Mouse (Mus musculus) forebrain, embryonic 14.5 days (tissue): ENCODE data around the gene Tbxa2r. TPM values are rescaled to one million over a fixed set of nuclear protein-coding genes. Genes with fewer than 3 reads are reported as not detected.
A peak's percentile ranks its signal among the peaks of the same experiment; 100 is the strongest.

Experiments
- ATAC-seq: fragments of 200-750 bp; cut with Nextera tagmentation; 2 replicates; pipeline ENCODE4 v1.8.0; 2017; ENCODE audit warnings: mild to moderate bottlenecking, moderate library complexity
- DNase-seq: peaks from one replicate; pipeline ENCODE4 v3.0.0-alpha.2; 2015; ENCODE audit warnings: low spot score
- H3K27ac ChIP-seq: fragments of 300-500 bp; sonication (generic); 2 replicates; pipeline ENCODE4 v1.5.1; 2014; ENCODE audit warnings: low read depth, mild to moderate bottlenecking, control low read depth, low read length, moderate library complexity
- H3K27me3 ChIP-seq: fragments of 300-500 bp; sonication (generic); replicated peaks from 2 replicates; pipeline ENCODE4 v1.6.1; 2014; ENCODE audit warnings: low read length, control low read depth, mixed read lengths; ENCODE audit not compliant: control insufficient read depth, insufficient read depth
- H3K36me3 ChIP-seq: fragments of 300-500 bp; sonication (generic); 2 replicates; pipeline ENCODE4 v1.6.1; 2014; ENCODE audit warnings: low read length, control low read depth; ENCODE audit not compliant: control insufficient read depth, insufficient read depth
- H3K4me1 ChIP-seq: fragments of 300-500 bp; sonication (generic); 2 replicates; pipeline ENCODE4 v1.6.1; 2014; ENCODE audit warnings: antibody characterized with exemption, low read length, control low read depth; ENCODE audit not compliant: control insufficient read depth, insufficient read depth
- H3K4me2 ChIP-seq: fragments of 300-500 bp; sonication (generic); 2 replicates; pipeline ENCODE4 v1.6.1; 2014; ENCODE audit warnings: mild to moderate bottlenecking, control low read depth, low read length
- H3K4me3 ChIP-seq: fragments of 300-500 bp; sonication (generic); 2 replicates; pipeline ENCODE4 v1.5.1; 2014; ENCODE audit warnings: low read depth, low read length, control low read depth
- H3K9ac ChIP-seq: fragments of 300-500 bp; sonication (generic); 2 replicates; pipeline ENCODE4 v1.6.1; 2014; ENCODE audit warnings: mild to moderate bottlenecking, low read length, control low read depth, moderate library complexity
- H3K9me3 ChIP-seq: fragments of 300-500 bp; sonication (generic); replicated peaks from 2 replicates; pipeline ENCODE4 v1.6.1; 2016; ENCODE audit warnings: low read length, control low read depth, mixed read lengths; ENCODE audit not compliant: control insufficient read depth
- WGBS: fragments of 180-500 bp; shearing (Covaris S2); extraction: QIAGEN DNeasy Blood & Tissue Kit; methylation state at CpG from one replicate; pipeline ENCODE4 v1.1.7; 2014; 5-methylcytosine and 5-hydroxymethylcytosine counted together
- polyA plus RNA-seq: library from polyadenylated mRNA; unstranded; fragments of >200 nt; fragmentation: Nextera tagmentation; extraction: Ambion mirVana; gene quantifications from 2 replicates; pipeline ENCODE4 v1.2.1, GENCODE M21; 2014

Tbxa2r gene
- polyA plus RNA-seq, 1 experiment from 2014 or later, result 2.9 TPM

DNA sequence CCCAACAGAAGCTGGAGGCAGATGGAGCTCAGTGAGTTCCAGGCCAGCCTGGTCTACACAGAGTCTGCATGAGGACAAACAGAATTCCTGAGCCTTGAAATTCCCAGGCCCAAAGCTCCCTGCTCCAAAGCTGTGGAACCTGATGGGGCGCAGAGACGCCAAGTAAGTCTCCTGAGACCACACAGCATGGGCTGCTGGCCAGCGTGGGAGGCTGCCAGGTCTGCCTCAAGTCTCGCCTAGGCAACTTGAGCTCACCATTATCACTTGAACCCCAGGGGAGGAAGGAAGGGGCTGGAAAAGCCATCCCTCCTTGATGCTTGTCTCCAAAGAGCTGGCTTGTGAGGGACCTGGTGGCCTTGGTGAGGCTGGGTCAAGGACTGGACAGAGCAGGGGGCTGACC lies 1.5 kb downstream of the Tbxa2r start:
- Histone ChIP-seq H3K9ac (no peak overlapping the region), H3K4me2 (no peak overlapping the region)
- no peak for ATAC-seq

DNA sequence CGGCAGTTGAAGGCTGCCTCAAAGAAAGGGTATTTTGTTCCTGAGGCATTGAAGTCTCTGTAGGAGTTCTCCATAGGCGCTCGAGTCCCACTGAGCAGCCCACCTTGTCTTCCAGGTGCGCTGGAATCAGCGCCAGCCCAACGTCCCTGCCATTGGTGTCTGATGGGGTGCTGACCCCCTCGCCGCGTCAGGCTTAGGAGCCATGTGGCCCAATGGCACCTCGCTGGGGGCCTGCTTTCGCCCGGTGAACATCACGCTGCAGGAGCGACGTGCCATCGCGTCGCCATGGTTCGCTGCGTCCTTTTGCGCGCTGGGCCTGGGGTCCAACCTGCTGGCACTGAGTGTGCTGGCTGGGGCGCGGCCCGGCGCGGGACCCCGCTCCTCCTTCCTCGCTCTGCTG lies 3.7 kb downstream of the Tbxa2r start:
- WGBS, result 19% methylated on average over 29 of the region's 29 CpGs

More for the DNA sequence above, 1.5 kb downstream of the Tbxa2r start:
- Histone ChIP-seq H3K27ac (no peak overlapping the region), H3K27me3 (peaks cover 10% of the 10 kb centered on the region; the same call in 1 of the 2 replicates), H3K9me3 (no peaks in the 10 kb centered on the region), H3K4me3 (no peak overlapping the region), H3K36me3 (peaks cover 28% of the 10 kb centered on the region), H3K4me1 (no peaks in the 10 kb centered on the region)
- no peak for DNase-seq
- WGBS, result 62% methylated on average over 4 of the region's 4 CpGs

DNA sequence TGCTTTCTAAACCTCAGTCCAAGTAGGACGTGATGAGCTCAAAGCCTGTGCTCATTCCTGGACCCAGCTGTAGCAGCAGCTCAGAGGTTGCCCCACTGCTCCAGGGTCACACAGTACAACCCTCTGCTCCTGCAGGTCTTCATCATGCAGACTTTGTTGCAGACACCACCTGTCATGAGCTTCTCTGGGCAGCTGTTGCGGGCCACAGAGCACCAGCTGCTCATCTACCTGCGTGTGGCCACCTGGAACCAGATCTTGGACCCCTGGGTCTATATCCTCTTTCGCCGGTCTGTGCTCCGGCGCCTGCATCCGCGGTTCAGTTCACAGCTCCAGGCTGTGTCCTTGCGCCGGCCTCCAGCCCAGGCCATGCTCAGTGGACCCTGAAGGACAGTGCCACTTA lies 5.8 kb downstream of the Tbxa2r start:
- ATAC-seq, result no peak

More for the DNA sequence above, 3.7 kb downstream of the Tbxa2r start:
- Histone ChIP-seq H3K36me3 (peaks cover 5% of the 10 kb centered on the region; the same call in 1 of the 2 replicates), H3K27me3 (peaks cover 10% of the 10 kb centered on the region; the same call in 1 of the 2 replicates), H3K27ac (no peak overlapping the region), H3K9me3 (no peaks in the 10 kb centered on the region), H3K4me3 (no peak overlapping the region), H3K9ac (no peak overlapping the region), H3K4me2 (no peak overlapping the region), H3K4me1 (no peaks in the 10 kb centered on the region)
- ATAC-seq (no peak), DNase-seq (no peak)

DNA sequence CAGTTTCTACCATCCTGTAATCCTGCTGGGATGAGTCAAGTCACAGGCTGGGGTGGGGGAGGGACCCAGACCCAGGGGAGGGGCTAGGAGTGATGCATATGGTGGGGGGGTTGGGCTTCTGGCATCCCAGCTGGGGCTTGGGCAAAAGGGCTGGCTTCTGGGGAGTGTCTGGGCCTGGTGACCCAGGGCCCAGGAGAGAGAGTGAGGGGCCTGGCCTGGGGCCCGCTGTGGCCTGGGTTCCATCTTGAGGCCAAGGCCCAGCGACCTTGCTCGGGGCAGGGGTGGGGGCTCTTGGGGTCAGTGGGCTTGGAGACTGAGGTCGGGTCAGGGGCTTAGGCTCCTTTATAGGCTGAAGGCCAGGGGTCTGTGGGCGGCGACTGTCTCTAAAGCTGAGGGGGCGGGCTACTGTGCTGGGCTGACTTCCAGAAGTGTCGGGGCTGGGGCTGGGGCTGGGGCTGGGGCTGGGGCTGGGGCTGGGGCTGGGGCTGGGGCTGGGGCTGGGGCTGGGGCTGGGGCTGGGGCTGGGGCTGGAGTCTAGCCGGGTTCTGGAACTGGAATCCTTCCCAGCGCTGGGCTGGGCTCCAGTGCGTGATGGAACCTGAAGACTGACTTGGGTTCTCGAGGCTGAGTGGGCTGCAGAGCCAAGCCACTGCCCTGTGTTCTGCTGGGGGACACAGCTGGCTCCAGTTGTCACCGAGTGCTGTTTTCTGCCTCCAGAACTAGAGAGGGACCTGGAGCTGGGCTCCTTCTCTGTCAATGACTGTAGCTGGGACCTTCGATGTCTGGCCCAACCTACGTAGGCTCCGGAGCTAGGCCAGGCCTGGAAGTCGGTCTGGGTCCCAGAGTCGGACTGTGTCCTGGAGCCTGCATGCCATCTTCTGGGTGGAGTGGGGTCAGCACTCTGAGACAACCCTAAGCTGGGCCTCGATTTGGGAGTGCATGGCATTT lies 7.1 kb downstream of the Tbxa2r start:
- peaks cover 10% of the 10 kb centered on the region; the same call in 1 of the 2 replicates for H3K27me3 ChIP-seq
- H3K4me1 ChIP-seq, result no peaks in the 10 kb centered on the region
- no peak for ATAC-seq
- DNase-seq, result no peak
- H3K4me3 ChIP-seq, result no peak overlapping the region
- no peak overlapping the region for H3K27ac ChIP-seq
- H3K9me3 ChIP-seq, result no peaks in the 10 kb centered on the region
- H3K36me3 ChIP-seq, result no peaks in the 10 kb centered on the region
- 0 out of 2 replicates have a peak overlapping the region, but pooled peaks have one; percentile 8 for H3K9ac ChIP-seq
- H3K4me2 ChIP-seq, result no peak overlapping the region
- WGBS, result 38% methylated on average over 16 of the region's 19 CpGs

More for the DNA sequence above, 5.8 kb downstream of the Tbxa2r start:
- no peak overlapping the region for H3K4me2 ChIP-seq
- DNase-seq, result no peak
- no peak overlapping the region for H3K27ac ChIP-seq
- no peak overlapping the region for H3K9ac ChIP-seq
- H3K4me1 ChIP-seq, result no peaks in the 10 kb centered on the region
- H3K36me3 ChIP-seq, result no peaks in the 10 kb centered on the region
- WGBS, result 68% methylated on average over 11 of the region's 11 CpGs
- H3K9me3 ChIP-seq, result no peaks in the 10 kb centered on the region
- H3K27me3 ChIP-seq, result peaks cover 10% of the 10 kb centered on the region; the same call in 1 of the 2 replicates
- no peak overlapping the region for H3K4me3 ChIP-seq

DNA sequence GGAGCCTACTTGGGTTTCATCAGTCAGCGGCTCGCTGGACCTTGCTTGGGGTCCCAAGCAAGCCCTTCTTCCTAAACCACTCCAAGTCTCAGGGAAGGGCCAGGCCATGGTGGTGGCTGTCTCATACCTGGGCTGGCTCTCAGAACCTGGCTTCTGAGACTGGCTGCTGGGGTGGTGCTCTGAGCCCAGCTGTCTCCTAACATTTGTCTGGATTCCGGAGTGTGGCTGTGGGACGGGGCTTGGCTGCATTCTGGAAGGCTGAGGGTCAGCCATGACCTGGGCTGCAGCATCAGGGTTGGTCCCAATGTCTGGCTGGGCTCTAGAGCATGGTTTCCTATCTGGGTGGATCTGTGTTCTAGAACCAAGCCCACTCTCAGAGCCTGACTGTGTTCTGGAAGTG lies 8.0 kb downstream of the Tbxa2r start:
- DNase-seq (no peak), ATAC-seq (no peak)
- 98% methylated on average over 4 of the region's 4 CpGs for WGBS
- Histone ChIP-seq H3K4me2 (no peak overlapping the region), H3K36me3 (no peaks in the 10 kb centered on the region), H3K27ac (no peak overlapping the region), H3K9ac (no peak overlapping the region), H3K27me3 (peaks cover 17% of the 10 kb centered on the region), H3K4me1 (no peaks in the 10 kb centered on the region), H3K4me3 (no peak overlapping the region), H3K9me3 (no peaks in the 10 kb centered on the region)

DNA sequence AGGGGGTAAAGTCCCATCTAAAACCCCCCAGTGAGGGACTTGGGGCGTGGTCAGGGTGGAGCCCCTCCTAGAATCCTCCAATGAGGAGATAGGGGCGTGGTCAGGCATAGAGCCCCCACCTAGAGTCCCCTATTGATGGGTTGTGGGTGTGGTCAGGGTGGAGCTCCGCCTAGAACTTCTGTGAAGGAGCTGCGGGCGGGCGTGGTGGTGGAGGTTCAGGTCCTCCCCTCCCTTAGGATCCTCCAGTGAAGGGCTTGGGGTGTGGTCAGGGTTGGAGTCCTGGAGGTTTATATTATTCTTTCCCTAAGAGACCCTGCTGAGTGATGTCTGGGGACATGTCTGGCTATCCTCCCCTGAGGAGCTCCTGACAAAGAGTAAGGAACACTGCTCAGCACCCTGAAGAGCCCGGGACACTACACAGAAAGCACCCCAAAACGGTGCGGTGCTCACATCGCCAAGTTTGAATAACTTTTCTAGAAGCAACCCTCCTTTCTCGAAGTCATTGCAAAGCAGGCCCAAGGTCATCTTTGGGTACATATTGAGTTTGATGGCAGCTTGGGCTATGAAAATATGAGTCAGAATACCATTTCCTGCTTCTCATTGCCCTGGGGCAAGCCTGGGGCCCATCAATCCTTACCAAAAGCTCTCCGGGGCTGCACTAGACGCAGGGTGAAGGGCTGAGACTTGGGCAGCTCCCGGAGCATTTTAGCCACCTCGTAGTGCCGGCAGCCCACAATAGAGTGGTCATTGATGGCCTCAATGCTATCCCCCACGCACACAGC lies 12.2 kb downstream of the Tbxa2r start:
- DNase-seq (no peak), ATAC-seq (no peak)
- 41% methylated on average over 17 of the region's 17 CpGs for WGBS
- no peaks in the 10 kb centered on the region for H3K9me3 ChIP-seq
- H3K36me3 ChIP-seq, result no peaks in the 10 kb centered on the region
- H3K4me2 ChIP-seq, result no peak overlapping the region
- no peak overlapping the region for H3K4me3 ChIP-seq
- no peaks in the 10 kb centered on the region for H3K4me1 ChIP-seq
- no peak overlapping the region for H3K27ac ChIP-seq
- H3K9ac ChIP-seq, result no peak overlapping the region
- peaks cover 38% of the 10 kb centered on the region for H3K27me3 ChIP-seq

DNA sequence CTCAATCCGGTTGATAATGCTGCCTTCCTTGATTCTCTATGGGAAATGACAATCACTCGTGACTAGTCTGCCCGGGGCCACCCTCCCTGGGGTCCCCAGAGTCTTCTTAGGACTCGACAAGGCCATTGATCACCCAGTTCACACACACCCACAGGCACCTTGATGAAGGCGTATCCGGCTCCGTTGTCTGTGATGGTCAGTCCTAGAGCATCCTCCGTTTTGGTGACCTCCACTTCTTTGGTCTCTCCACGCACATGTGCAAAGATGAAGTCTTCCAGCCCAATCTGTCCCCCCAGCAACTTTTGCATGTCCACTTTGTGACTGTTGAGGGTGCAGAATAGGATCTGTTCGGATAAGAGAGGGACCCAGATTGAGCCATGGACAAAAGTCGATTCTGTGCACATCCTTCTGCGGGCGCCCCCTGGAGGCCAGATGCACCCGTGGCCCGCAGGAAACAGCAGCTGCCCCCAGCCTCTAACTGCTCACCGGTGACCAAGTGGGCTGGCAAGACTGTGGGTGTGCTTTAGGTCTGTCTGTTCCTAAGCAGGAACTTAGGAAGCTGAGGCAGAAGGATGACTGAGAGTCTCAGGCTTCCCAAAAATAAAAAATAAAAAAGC lies 12.9 kb downstream of the Tbxa2r start:
- WGBS, result 37% methylated on average over 16 of the region's 16 CpGs
- no peaks in the 10 kb centered on the region for H3K9me3 ChIP-seq
- no peak overlapping the region for H3K27ac ChIP-seq
- peak; percentile 52 for DNase-seq
- H3K36me3 ChIP-seq, result no peaks in the 10 kb centered on the region
- H3K4me1 ChIP-seq, result peaks cover under 1% of the 10 kb centered on the region; the same call in 1 of the 2 replicates
- H3K4me3 ChIP-seq, result no peak overlapping the region
- ATAC-seq, result no peak
- peaks cover 38% of the 10 kb centered on the region for H3K27me3 ChIP-seq
- no peak overlapping the region for H3K4me2 ChIP-seq
- no peak overlapping the region for H3K9ac ChIP-seq

DNA sequence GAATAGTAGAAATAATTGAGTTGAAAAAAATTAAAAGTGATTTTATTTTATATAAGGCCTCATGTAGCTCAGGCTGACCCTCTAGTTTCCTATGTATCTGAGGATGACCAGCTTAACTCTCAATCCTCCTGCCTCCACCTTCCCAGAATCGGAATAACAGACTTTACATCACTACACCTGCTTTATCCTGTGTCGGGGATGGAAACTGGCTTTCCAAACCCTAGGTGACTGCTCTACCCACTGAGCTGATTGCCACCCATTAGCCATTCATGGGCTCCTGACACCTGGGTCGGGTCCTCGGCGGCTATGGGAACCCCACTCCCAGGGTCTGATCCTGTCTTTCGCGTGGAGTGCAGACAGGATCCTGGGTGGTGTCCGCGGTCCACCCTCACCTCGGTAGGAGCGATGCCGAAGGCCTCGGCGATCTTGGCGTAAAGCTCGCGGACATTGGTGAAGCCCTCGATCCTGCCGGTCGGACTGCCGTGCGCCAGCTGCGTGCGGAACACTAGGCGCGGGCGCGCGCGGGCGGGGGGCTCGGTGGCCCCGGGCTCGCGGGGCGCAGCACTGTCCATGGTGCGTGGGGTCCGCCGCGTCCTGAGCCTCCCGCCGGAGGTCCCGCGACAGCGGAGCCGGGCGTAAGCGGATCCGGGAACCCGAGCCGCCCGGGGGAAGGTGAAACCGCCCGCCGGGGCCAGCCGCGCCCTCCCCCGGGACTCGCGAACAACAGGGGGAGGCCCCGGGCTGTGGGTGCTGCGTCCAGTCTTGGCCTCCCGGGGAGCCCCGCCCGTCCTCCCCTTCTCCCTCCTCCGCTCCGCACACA lies 14.4 kb downstream of the Tbxa2r start, which contains the start of gene Gipc3:
Gene Gipc3, minus strand, starts transcription at position 581 of the 820 bp plus-strand sequence.
- Histone ChIP-seq H3K4me3 (peak within 1 kb of the TSS; percentile 33), H3K36me3 (peaks cover 6% of the 10 kb centered on the region), H3K27me3 (peaks cover 38% of the 10 kb centered on the region), H3K4me1 (peaks cover 8% of the 10 kb centered on the region; the same call in 1 of the 2 replicates), H3K9ac (peak within 1 kb of the TSS; percentile 59), H3K9me3 (no peaks in the 10 kb centered on the region), H3K27ac (no peak within 1 kb of the TSS), H3K4me2 (peak within 1 kb of the TSS; percentile 58)
- DNase-seq (no peak), ATAC-seq (no peak)
- 4% methylated on average over 48 of the region's 67 CpGs for WGBS
